Mouse (Mus musculus): ENCODE results near the gene Gm10770.
"Not testable (repeated sequence)": the region's sequence is repeated elsewhere in the genome, so short reads cannot be mapped to it uniquely, and the experiment has no call there.

Gene Gm10770

GRCm38 (mm10) chr2:150179579-150179978 is at the start of gene Gm10770:
TSS of gene Gm10770 (minus strand) at chr2:150179679.
- DNase-seq (ENCODE audit: low read depth, low spot score) = not testable (repeated sequence)

GRCm38 (mm10) chr2:150223263-150223662 is 43.8 kb upstream of the Gm10770 start:
- not testable (repeated sequence) for DNase-seq (ENCODE audit: low read depth, low spot score)

GRCm38 (mm10) chr2:150218363-150218725 is 38.9 kb upstream of the Gm10770 start:
- DNase-seq (ENCODE audit: low read depth, low spot score) = not testable (repeated sequence)

- DNase-seq (ENCODE audit: low read depth, low spot score) = peak; percentile 68
Measured at GRCm38 (mm10) chr2:150217600-150218362, 38.3 kb upstream of the Gm10770 start, which contains the start of gene Zfp937. TSS of gene Zfp937 (plus strand) at chr2:150218073.

GRCm38 (mm10) chr2:150181570-150181999 is 2.1 kb upstream of the Gm10770 start, which contains the start of gene Gm14139:
TSS of gene Gm14139 (plus strand) at chr2:150181755.
- DNase-seq (ENCODE audit: low read depth, low spot score) = peak; percentile 92

GRCm38 (mm10) chr2:150181046-150181445 is 1.6 kb upstream of the Gm10770 start:
- not testable (repeated sequence) for DNase-seq (ENCODE audit: low read depth, low spot score)

GRCm38 (mm10) chr2:150173833-150174232 is 5.6 kb downstream of the Gm10770 start:
- no peak for DNase-seq (ENCODE audit: low read depth, low spot score)

GRCm38 (mm10) chr2:150166703-150167102 is 12.8 kb downstream of the Gm10770 start:
- no peak for DNase-seq (ENCODE audit: low read depth, low spot score)

GRCm38 (mm10) chr2:150136435-150136897 is 43.0 kb downstream of the Gm10770 start, which contains the start of gene Zfp120:
TSS of gene Zfp120 (minus strand) at chr2:150136708.
- peak; percentile 93 for DNase-seq (ENCODE audit: low read depth, low spot score)

GRCm38 (mm10) chr2:150132773-150133172 is 46.7 kb downstream of the Gm10770 start:
- DNase-seq (ENCODE audit: low read depth, low spot score) = no peak

GRCm38 (mm10) chr2:150132002-150132401 is 47.5 kb downstream of the Gm10770 start:
- DNase-seq (ENCODE audit: low read depth, low spot score) = not testable (repeated sequence)

Measured in ZHBTc4 (cell line).